Mouse (Mus musculus): Measurements from ENCODE around the gene Fbxw8.

Gene Fbxw8

GRCm38 (mm10) chr5:118154839-118155564 lies at the start of gene Fbxw8:
Gene Fbxw8, minus strand, starts transcription at chr5:118155464.
- in situ Hi-C loops (cut with MseI, MboI) = no loop called here

- in situ Hi-C loops (cut with MseI, MboI) = no loop called here
Observed at GRCm38 (mm10) chr5:118204675-118205440, 49.6 kb upstream of the Fbxw8 start.

DNA sequence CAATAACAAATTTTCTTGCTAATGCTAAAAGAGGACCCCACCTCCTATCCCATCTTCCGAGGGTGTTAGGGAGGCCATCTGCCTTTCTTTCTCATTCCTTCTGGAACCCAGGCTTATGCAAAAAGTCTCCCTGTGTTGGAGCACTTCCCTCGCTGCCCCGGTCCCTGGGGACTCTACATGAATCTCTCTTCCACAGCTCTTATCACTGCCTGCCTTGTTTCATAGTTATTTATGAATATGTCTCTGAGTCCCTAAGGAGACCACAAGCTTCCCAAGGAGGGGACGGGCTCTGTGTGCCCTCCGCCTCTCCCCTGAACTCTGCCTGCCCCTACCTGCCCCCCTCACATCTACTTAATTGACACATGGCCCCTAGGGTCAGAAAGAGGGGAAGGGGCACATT lies 44.4 kb upstream of the Fbxw8 start:
- in situ Hi-C loops (cut with MseI, MboI) = no loop called here

GRCm38 (mm10) chr5:118197421-118197820 lies 42.2 kb upstream of the Fbxw8 start:
- in situ Hi-C loops (cut with MseI, MboI) = no loop called here

DNA sequence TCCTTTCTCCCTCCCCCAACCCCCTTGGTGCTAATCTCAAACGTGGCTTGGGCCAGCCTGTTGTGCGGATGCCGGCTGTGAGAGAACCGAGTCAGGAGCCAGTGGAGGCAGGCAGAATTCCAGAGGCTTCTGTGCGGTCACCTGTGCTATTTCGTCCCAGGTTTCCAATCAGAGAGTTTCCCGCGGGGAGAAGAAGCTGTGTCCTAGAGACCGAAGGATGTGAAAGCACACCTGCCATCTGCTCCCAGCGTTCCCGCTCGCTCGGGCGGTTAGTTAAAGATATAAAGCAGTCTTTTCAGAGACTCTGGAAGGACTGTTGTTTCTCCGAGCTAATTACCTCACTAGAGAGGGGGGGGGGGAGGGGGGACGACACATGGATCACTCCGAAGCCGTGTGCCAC lies 37.0 kb upstream of the Fbxw8 start:
- in situ Hi-C loops (cut with MseI, MboI) = no loop called here

GRCm38 (mm10) chr5:118190491-118190890 lies 35.2 kb upstream of the Fbxw8 start:
- in situ Hi-C loops (cut with MseI, MboI) = no loop called here

GRCm38 (mm10) chr5:118188356-118188755 lies 33.1 kb upstream of the Fbxw8 start:
- in situ Hi-C loops (cut with MseI, MboI) = no loop called here

DNA sequence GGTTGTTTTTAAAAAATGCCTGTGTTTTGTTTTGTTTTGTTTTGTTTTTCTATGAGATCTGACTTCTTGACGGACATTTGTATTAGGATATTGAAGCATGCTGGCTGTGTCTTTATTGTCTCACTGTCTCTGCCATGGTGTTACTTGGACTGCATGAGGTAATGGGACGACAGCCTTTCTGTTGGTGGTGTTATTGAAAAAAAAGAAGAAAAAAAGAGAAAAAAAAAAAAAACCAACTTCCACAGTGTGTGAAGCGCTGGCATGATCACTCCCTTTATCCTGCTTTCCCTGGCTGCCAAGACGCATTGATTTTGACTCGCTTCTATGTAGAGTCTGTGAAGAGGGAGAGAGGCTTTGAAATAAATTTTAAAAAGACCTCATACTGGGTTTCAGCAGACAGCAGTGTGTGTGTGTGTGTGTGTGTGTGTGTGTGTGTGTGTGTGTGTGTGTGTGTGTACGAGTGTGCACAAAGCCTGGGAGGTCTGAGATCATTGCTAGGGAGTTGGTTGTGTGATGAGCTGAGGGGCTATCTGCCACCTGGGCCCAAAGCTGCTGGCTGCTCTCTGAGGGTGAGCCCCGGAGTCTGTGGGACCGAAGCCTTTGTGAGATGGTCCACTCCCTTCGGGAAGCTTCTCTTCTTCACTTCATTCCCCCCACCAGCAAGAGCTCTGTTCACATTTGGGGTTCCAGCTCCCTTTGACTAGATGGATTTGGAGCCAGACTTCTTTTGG lies 31.8 kb upstream of the Fbxw8 start:
- in situ Hi-C loops (cut with MseI, MboI) = no loop called here

DNA sequence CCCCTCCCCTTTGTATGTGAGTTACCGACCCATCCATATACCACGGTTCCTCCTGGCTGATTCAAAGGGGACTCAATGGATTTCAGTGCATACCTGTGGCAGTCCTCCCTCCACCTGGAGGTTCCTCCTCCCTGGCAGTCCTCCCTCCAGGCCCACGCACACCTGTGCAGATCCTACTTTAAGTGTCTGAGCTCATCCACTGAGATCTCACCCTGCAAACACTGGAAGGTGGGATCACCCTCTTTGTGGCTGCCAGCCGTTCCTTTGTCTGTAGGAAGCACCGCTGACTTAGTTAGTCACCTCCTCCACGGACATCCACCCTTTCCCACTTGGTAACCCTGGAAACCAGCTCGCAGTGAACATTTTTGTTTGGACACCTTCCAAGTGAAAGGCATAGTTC lies 22.4 kb upstream of the Fbxw8 start:
- in situ Hi-C loops (cut with MseI, MboI) = no loop called here

DNA sequence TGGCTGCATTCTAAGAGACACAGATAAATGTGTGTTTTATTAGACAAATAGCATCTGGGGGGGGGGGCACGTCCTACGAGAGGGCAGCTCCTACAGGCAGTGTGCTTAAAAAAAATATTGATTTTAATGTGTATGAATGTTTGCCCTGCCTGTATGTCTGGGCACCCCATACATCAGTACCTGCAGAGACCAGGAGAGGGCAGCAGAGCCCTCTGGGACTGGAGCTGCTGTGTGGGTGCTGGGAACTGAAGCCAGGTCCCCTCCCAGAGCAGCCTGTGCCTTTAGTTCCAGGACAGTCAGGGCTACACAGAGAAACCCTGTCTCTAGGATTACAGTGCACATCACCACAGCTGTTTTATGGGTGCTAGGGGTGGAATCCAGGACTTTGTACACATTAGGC lies 19.9 kb upstream of the Fbxw8 start:
- in situ Hi-C loops (cut with MseI, MboI) = no loop called here

DNA sequence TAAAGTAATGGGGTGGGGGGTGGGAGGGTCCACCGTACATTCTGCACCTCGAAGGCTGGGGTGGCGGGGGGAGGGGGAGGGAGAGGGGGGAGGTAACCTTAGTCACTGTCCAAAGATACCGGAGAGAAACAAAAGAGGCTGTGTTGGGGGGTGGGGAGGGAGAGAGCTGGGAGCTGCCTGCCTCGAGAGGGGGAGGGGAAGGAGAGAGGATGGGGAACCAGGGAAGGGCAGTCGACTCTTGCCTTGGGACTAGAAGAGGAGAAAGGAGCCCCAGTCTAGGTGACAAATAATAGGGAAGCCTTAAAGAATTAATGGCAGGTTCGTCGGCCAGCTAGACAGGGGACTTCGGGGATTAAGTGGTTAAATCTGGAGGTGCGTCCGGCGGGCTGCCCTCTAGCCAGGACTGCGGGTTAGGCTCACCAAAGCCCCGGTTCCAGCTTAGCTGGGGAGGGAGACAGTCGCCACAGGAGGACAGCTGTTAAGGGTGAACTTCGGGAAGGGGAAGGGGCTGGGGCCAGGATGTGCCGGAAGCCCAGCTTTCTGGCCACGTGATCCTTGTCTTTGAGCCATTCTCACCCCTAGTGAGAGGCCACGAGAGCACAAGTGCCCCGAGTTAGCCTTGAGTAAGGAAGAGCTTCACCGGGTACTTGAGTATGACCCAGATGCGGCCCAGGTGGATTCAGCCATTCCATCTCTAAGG lies 19.2 kb upstream of the Fbxw8 start:
- in situ Hi-C loops (cut with MseI, MboI) = no loop called here

DNA sequence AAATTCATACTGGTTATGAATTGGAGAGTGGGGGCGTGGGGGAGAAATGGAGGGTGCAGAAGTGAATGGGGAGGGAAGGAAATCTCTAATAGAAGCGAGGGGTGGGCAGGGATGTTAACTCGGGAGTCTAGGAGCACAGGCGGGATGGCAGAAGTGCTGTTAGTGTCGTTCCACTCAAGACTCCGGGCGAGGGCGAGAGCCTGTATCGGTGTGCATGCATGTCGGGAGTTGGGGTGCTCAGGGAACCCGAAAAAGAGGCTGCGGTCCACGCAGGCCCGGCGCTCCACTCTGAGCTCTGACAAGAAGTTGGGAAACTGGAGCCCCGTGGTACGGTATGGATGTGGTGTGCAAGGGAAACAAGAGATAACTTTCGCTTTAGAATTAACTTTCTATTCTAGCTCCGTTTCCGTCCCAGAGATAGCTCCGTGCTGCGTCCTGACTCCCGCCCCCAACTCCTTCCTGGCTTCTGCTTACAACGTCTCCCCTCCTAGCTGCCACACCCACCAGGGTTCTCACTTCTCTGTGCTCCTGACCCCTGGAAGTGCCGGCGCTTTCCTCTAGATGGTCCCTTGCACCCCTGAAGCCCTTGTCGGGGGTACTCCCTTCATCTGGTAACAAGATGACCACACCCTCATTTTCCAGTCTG lies 16.9 kb upstream of the Fbxw8 start:
- in situ Hi-C loops (cut with MseI, MboI) = no loop called here

GRCm38 (mm10) chr5:118171665-118172064 lies 16.4 kb upstream of the Fbxw8 start:
- in situ Hi-C loops (cut with MseI, MboI) = no loop called here

DNA sequence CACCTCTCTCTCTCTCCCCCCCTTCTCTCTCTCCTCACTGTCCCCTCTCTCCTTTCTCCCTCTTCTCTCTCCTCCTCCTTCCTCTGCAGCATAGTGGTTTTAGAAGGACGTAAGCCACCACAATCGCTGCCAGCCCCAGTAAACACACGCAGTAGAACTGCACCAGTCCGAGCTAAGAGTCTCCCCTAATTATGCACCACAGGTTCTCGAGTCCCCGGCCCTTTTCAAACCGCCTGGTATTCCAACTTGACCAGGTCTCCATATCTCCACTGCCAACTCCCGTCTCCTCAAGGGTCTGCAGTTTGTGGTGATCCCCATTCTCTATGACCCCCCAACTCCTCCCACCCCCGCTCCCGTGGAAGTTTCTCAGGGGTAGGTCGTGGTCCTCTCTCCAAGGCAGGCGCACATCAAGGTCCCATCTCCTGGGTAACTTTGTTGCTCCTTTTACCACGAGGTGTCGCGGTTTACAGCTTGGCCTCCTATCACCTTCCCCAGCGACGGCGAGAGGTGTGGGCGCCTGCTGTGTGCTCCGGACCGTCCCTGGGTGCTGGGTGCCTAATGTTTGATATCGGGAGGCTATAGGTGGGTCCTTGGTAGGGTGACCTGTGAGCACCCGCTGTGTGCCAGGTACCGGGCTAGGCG lies 15.7 kb upstream of the Fbxw8 start:
- in situ Hi-C loops (cut with MseI, MboI) = no loop called here

GRCm38 (mm10) chr5:118169222-118170221 lies 14.3 kb upstream of the Fbxw8 start:
- in situ Hi-C loops (cut with MseI, MboI) = no loop called here

DNA sequence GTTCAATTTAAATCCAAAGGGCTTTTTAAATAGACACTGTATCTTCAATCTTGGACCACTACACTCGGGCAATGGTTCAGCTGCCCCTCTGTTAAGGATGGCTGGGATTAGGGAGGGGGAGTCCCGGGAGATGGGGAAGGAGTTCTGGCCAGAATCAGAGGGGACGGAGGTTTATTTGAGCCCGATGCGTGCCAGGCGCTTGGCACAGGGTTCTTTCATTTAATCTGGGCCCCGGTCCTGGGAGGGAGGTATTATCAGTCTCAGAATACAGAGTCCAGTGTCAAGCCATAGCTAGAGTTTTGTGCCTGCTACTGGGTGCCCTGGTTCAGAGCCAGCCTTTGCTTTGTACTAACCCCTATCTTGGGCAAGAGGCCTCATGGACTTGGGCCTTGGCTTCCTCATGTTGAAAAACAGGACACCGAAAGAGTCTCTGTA lies 12.3 kb upstream of the Fbxw8 start:
- in situ Hi-C loops (cut with MseI, MboI) = no loop called here

DNA sequence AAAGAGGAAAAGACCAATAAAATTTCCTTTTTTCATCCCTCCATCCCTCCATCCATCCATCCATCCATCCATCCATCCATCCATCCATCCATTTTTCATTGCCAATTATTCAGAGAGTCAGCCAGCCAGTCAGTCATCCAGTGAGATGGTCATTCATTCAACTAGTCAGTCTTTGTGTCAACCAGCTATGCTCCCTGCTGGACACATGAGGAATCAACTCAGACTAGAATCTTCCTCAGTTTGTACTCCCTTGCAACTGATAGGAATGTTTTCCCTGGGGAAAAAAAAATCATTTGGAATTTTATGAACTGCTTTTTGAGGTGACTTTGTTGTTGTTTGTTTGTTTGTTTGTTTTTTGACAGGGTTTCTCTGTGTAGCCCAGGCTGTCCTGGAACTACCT lies 10.2 kb upstream of the Fbxw8 start:
- in situ Hi-C loops (cut with MseI, MboI) = no loop called here

DNA sequence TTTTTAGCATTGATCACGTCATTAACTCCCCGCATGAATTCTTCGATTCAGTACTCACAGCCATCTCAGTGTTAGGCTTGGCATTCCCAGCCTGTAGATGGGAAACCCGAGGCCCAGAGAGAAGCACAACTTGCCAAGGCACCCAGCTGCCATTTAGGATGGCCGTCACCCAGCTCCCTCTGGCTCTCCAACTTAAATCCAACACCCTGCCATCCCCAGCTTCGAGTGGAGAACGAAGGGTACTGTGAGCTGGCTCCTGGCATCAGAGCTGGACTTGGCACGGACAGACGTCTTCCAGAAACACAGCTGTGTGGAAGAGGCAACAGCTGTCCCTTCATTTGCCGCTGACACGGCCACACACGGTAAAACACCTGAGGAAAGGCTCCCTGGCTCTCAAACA lies 9.3 kb upstream of the Fbxw8 start, which contains the start of gene Hrk:
Gene Hrk, plus strand, starts transcription at position 68 of the 400 bp plus-strand sequence.
- in situ Hi-C loops (cut with MseI, MboI) = no loop called here

- in situ Hi-C loops (cut with MseI, MboI) = no loop called here
Observed at GRCm38 (mm10) chr5:118160691-118161090, 5.4 kb upstream of the Fbxw8 start.

- in situ Hi-C loops (cut with MseI, MboI) = no loop called here
Observed at GRCm38 (mm10) chr5:118156976-118157375, 1.7 kb upstream of the Fbxw8 start.
